In the genomic region with DNA sequence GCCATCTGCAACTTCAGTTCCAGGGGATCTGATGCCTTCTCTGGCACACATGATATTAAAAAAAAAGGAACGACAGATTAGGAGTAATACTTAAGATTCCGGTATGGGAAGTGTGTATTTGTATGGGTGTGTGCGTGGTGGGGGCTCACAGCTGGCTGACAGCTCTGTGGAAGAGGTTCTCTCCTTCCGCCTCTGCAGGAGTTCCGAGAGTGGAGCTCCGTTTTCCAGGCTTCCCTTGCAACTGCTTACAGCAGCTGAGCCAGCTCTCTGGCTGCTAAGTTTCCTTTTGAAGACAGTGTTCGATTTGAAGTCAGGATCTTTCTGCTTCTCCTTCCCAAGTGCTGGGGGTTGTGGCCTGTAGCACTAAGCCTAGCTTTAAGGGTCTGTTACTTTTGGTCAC, we compare ENCODE assay signal across 9 mouse cellular contexts. TPM values are rescaled to one million over a fixed set of nuclear protein-coding genes. Genes with fewer than 3 reads are reported as not detected.
DNase-seq lines count a peak whose midpoint lies in the region; ATAC-seq and TF ChIP-seq lines count a peak whose summit lies in the region.
"Had no signal": no experiment of that assay in that cellular context is flagged by ENCODE, and none has a peak within 500 bp of the region (broad histone marks: within the 10 kb centered on the region; RNA-seq: fewer than 3 reads in every experiment).

No protein-coding gene starts in this region.

- H3K27me3 ChIP-seq in heart, embryonic 13.5 days (replicated peaks) = no peaks in the 10 kb centered on the region
- no peaks in the 10 kb centered on the region for H3K27me3 ChIP-seq in midbrain, embryonic 10.5 days (ENCODE audit: low read depth, poor library complexity, severe bottlenecking)
- no peaks in the 10 kb centered on the region for H3K27me3 ChIP-seq in midbrain, embryonic 14.5 days (ENCODE audit: control insufficient read depth, insufficient read depth, low read length)
- no peaks in the 10 kb centered on the region for H3K27me3 ChIP-seq in hindbrain, embryonic 15.5 days
- H3K27me3 ChIP-seq in neural tube, embryonic 15.5 days (replicated peaks) = no peaks in the 10 kb centered on the region

- no peaks in the 10 kb centered on the region for H3K9me3 ChIP-seq in heart, embryonic 13.5 days
- no peaks in the 10 kb centered on the region for H3K9me3 ChIP-seq in midbrain, embryonic 10.5 days (replicated peaks)
- H3K9me3 ChIP-seq in midbrain, embryonic 14.5 days (ENCODE audit: control insufficient read depth, low read length) = no peaks in the 10 kb centered on the region
- no peaks in the 10 kb centered on the region for H3K9me3 ChIP-seq in hindbrain, embryonic 15.5 days
- no peaks in the 10 kb centered on the region for H3K9me3 ChIP-seq in neural tube, embryonic 15.5 days (replicated peaks)

- H3K4me2 ChIP-seq in heart, embryonic 13.5 days = peak overlapping the region; percentile 77
- no peak overlapping the region for H3K4me2 ChIP-seq in midbrain, embryonic 14.5 days (ENCODE audit: low read length)
- H3K4me2 ChIP-seq in hindbrain, embryonic 15.5 days = peak overlapping the region; percentile 82; the same call in 1 of the 2 replicates
- H3K4me2 ChIP-seq in neural tube, embryonic 15.5 days = peak overlapping the region; percentile 84

- intact Hi-C loops in left cerebral cortex, adult 2 months (cut with DNase I) = no loop called here

- no peak for DNase-seq in heart, postnatal 4 days
- DNase-seq in midbrain, embryonic 10.5 days (ENCODE audit: low spot score) = no peak
- DNase-seq in midbrain, embryonic 14.5 days = no peak
- no peak for DNase-seq in left cerebral cortex, adult 2 months (ENCODE audit: extremely low spot score in 1 of 2, low spot score in 2 of 2)
- DNase-seq in gastrocnemius, postnatal 4 days (ENCODE audit: low spot score in 2 of 2) = no peak
- DNase-seq: lung, postnatal 36 days had no signal

- ATAC-seq in heart, embryonic 13.5 days (ENCODE audit: extremely low read depth, insufficient number of reproducible peaks, low FRiP score, low TSS enrichment) = no peak
- ATAC-seq in midbrain, embryonic 14.5 days (ENCODE audit: low FRiP score, low TSS enrichment) = no peak
- ATAC-seq in hindbrain, embryonic 15.5 days (ENCODE audit: low FRiP score, low read depth) = no peak
- no peak for ATAC-seq in neural tube, embryonic 15.5 days (ENCODE audit: low FRiP score)

- WGBS in heart, embryonic 13.5 days = 79% methylated on average over 7 of the region's 7 CpGs
- 89% methylated on average over 7 of the region's 7 CpGs for WGBS in midbrain, embryonic 10.5 days
- 92% methylated on average over 7 of the region's 7 CpGs for WGBS in midbrain, embryonic 14.5 days
- WGBS in hindbrain, embryonic 15.5 days = 87% methylated on average over 7 of the region's 7 CpGs
- 96% methylated on average over 7 of the region's 7 CpGs for WGBS in neural tube, embryonic 15.5 days

- H3K9ac ChIP-seq in heart, embryonic 13.5 days = peak overlapping the region; percentile 87; the same call in 1 of the 2 replicates
- no peak overlapping the region for H3K9ac ChIP-seq in midbrain, embryonic 14.5 days (replicated peaks; ENCODE audit: low read length)
- no peak overlapping the region for H3K9ac ChIP-seq in hindbrain, embryonic 15.5 days
- no peak overlapping the region for H3K9ac ChIP-seq in neural tube, embryonic 15.5 days (replicated peaks)

- peaks cover 14% of the 10 kb centered on the region for H3K4me1 ChIP-seq in heart, embryonic 13.5 days
- peaks cover 25% of the 10 kb centered on the region for H3K4me1 ChIP-seq in midbrain, embryonic 10.5 days
- peaks cover 5% of the 10 kb centered on the region for H3K4me1 ChIP-seq in midbrain, embryonic 14.5 days (ENCODE audit: control insufficient read depth, insufficient read depth, low read length)
- H3K4me1 ChIP-seq in hindbrain, embryonic 15.5 days (replicated peaks) = peaks cover 17% of the 10 kb centered on the region
- H3K4me1 ChIP-seq in neural tube, embryonic 15.5 days = peaks cover 17% of the 10 kb centered on the region

- peak overlapping the region; percentile 87; the same call in 1 of the 2 replicates for H3K4me3 ChIP-seq in heart, embryonic 13.5 days
- H3K4me3 ChIP-seq in midbrain, embryonic 10.5 days = peak overlapping the region; percentile 81
- H3K4me3 ChIP-seq in midbrain, embryonic 14.5 days (replicated peaks; ENCODE audit: low read depth, low read length) = no peak overlapping the region
- H3K4me3 ChIP-seq in hindbrain, embryonic 15.5 days = no peak overlapping the region
- H3K4me3 ChIP-seq in neural tube, embryonic 15.5 days (replicated peaks) = no peak overlapping the region
- H3K4me3 ChIP-seq in left cerebral cortex, adult 2 months = no peak overlapping the region

- H3K36me3 ChIP-seq in heart, embryonic 13.5 days = peaks cover 39% of the 10 kb centered on the region
- peaks cover 46% of the 10 kb centered on the region for H3K36me3 ChIP-seq in midbrain, embryonic 10.5 days
- peaks cover 31% of the 10 kb centered on the region for H3K36me3 ChIP-seq in midbrain, embryonic 14.5 days (ENCODE audit: control insufficient read depth, insufficient read depth, low read length)
- H3K36me3 ChIP-seq in hindbrain, embryonic 15.5 days = peaks cover 16% of the 10 kb centered on the region
- H3K36me3 ChIP-seq in neural tube, embryonic 15.5 days = peaks cover 30% of the 10 kb centered on the region

- H3K27ac ChIP-seq in heart, embryonic 13.5 days (replicated peaks) = no peak overlapping the region
- no peak overlapping the region for H3K27ac ChIP-seq in midbrain, embryonic 10.5 days (replicated peaks)
- H3K27ac ChIP-seq in midbrain, embryonic 14.5 days (replicated peaks; ENCODE audit: low read depth, low read length) = no peak overlapping the region
- no peak overlapping the region for H3K27ac ChIP-seq in hindbrain, embryonic 15.5 days (replicated peaks)
- H3K27ac ChIP-seq in neural tube, embryonic 15.5 days (replicated peaks) = no peak overlapping the region
- H3K27ac ChIP-seq in left cerebral cortex, adult 2 months = no peak overlapping the region

- no peak for TF ChIP-seq CTCF in left cerebral cortex, adult 2 months (IDR thresholded peaks at IDR 0.05)

RNA-seq across cellular contexts. Expression of a gene that starts 1.8 kb away (rescaled TPM):
- polyA plus RNA-seq in heart, embryonic 13.5 days (2015; fragmentation: Nextera tagmentation; extraction: Ambion mirVana) = 144 and 153 TPM in 2 replicates
- 10 to 100 TPM; 86.7 to 91.9 TPM for total RNA-seq in heart, postnatal 4 days (2021)
- 202 and 228 TPM in 2 replicates for polyA plus RNA-seq in midbrain, embryonic 10.5 days (2016; fragmentation: Nextera tagmentation; extraction: Ambion mirVana)
- 81.6 and 90.4 TPM in 2 replicates for polyA plus RNA-seq in midbrain, embryonic 14.5 days (2014; fragmentation: Nextera tagmentation; extraction: Ambion mirVana)
- 113 and 115 TPM in 2 replicates for polyA plus RNA-seq in hindbrain, embryonic 15.5 days (2015; fragmentation: Nextera tagmentation; extraction: Ambion mirVana)
- 111 and 133 TPM in 2 replicates for polyA plus RNA-seq in neural tube, embryonic 15.5 days (2015; fragmentation: Nextera tagmentation; extraction: Ambion mirVana)
- total RNA-seq in left cerebral cortex, adult 2 months (2021) = 10 to 100 TPM; 26.3 to 27.8 TPM
- 100 to 1,000 TPM; 123 to 128 TPM for total RNA-seq in gastrocnemius, postnatal 4 days (2021)

RNA-seq across cellular contexts. Expression of a gene that starts 27.5 kb away (rescaled TPM):
- polyA plus RNA-seq in heart, embryonic 13.5 days (2015; fragmentation: Nextera tagmentation; extraction: Ambion mirVana) = 14.2 and 17.3 TPM in 2 replicates
- total RNA-seq in heart, postnatal 4 days (2021) = 10 to 100 TPM; 10.3 to 10.8 TPM
- polyA plus RNA-seq in midbrain, embryonic 10.5 days (2016; fragmentation: Nextera tagmentation; extraction: Ambion mirVana) = 38.0 and 38.8 TPM in 2 replicates
- 56.1 and 60.9 TPM in 2 replicates for polyA plus RNA-seq in midbrain, embryonic 14.5 days (2014; fragmentation: Nextera tagmentation; extraction: Ambion mirVana)
- 61.3 and 73.9 TPM in 2 replicates for polyA plus RNA-seq in hindbrain, embryonic 15.5 days (2015; fragmentation: Nextera tagmentation; extraction: Ambion mirVana)
- 71.6 and 79.1 TPM in 2 replicates for polyA plus RNA-seq in neural tube, embryonic 15.5 days (2015; fragmentation: Nextera tagmentation; extraction: Ambion mirVana)
- 100 to 1,000 TPM in 1 of 2 experiments, 10 to 100 TPM in 1; 93.0 to 112 TPM for total RNA-seq in left cerebral cortex, adult 2 months (2021)
- total RNA-seq in gastrocnemius, postnatal 4 days (2021) = 10 to 100 TPM; 12.8 to 15.0 TPM

Comparison
In these comparisons a context has a peak if more than half of its experiments do, and no peak if none do; other contexts are left out.
1. H3K4me3 ChIP-seq: peak in heart, embryonic 13.5 days (single experiment) and midbrain, embryonic 10.5 days (single experiment); none in midbrain, embryonic 14.5 days (single experiment), hindbrain, embryonic 15.5 days (single experiment), neural tube, embryonic 15.5 days (single experiment) and left cerebral cortex, adult 2 months (single experiment).